Mouse (Mus musculus): ENCODE data around the gene Atxn1. TPM values are rescaled to one million over a fixed set of nuclear protein-coding genes. Genes with fewer than 3 reads are reported as not detected.

The Atxn1 gene
- total RNA-seq, 1 experiment from 2014 or later = 19.8 TPM

DNA sequence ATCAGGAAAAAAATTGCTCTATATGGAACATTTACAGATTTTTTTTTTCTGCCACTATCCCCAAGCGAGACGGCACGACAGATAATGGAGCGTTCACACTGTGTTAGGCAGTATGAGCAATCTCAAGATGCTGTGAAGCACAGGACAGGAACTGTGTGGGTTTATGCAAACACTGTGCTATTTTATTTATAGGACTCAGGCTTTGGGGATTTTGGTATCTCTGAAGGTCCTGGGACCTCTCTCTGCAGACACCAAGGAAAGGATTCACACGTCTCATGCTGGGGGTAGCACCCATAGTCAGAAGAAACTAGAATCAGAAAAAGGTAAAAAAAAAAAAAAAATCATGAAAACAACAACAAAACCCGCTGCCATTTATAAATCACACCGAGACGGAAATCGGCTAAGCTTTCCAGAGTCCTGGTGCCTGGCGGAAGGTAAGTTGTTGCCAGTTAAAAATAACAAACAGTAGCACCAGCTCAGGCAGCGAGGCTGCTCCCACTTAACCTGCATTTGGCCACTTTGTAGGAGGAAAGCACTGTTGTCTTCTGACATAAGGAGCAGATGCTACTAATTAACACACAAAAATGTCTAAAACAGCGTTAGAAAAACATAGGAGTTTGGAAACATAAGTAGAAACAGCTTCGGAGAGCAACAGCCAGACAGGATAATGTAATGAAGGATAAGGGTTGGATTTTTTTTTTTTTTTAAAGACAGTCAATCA lies 102.8 kb downstream of the Atxn1 start:
- no peak for ATAC-seq (replicated peaks in 1 of 2; ENCODE audit: insufficient read depth in 1 of 2, low FRiP score in 2 of 2, low TSS enrichment in 1 of 2, low read depth in 1 of 2, poor library complexity in 2 of 2, severe bottlenecking in 2 of 2)

DNA sequence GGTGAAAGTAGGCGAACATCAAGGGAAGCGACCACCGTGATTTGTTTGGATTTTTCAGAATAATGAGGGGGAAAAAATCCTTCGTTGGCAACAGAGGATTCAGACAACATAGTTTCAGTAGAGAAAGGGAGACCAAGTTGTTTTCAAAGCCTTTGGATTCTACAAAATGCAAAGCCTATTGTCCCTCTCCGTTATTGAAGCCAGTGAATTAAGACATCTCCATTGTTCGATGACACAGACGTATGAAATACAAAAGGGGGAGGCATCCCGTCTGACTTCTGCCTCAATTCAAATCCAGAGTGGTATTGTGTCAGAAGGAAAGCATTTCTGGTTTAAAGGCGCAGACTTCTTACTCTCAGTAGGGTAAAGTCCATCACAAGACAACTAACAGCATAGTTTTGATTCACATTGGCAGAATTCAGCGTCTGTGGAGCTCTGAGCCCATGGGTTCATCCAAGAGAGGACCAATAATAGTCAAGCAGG lies 103.7 kb downstream of the Atxn1 start:
- ATAC-seq (replicated peaks in 1 of 2; ENCODE audit: insufficient read depth in 1 of 2, low FRiP score in 2 of 2, low TSS enrichment in 1 of 2, low read depth in 1 of 2, poor library complexity in 2 of 2, severe bottlenecking in 2 of 2) = no peak

GRCm38 (mm10) chr13:45859081-45859709 lies 105.6 kb downstream of the Atxn1 start:
- no peak for ATAC-seq (replicated peaks in 1 of 2; ENCODE audit: insufficient read depth in 1 of 2, low FRiP score in 2 of 2, low TSS enrichment in 1 of 2, low read depth in 1 of 2, poor library complexity in 2 of 2, severe bottlenecking in 2 of 2)

DNA sequence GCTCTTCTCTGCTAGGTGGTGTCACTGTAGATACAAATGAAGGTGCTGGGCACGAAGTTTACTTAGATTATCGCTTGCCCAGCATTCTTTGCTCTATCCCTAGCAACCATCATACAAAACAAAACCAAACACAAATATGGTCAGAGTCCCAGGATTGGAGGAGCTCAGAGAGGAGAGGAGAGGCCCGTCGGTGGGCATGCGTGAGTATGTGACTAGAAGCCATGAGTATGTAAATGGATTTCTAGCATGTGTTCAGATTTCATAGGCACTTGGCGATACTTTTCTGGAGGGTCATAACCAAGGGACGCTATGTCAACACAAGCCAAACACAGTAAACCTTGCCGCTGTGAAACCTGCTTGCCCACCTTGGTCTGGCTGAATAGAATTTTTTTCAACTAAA lies 107.4 kb downstream of the Atxn1 start:
- ATAC-seq (replicated peaks in 1 of 2; ENCODE audit: insufficient read depth in 1 of 2, low FRiP score in 2 of 2, low TSS enrichment in 1 of 2, low read depth in 1 of 2, poor library complexity in 2 of 2, severe bottlenecking in 2 of 2) = no peak

- no peak for ATAC-seq (replicated peaks in 1 of 2; ENCODE audit: insufficient read depth in 1 of 2, low FRiP score in 2 of 2, low TSS enrichment in 1 of 2, low read depth in 1 of 2, poor library complexity in 2 of 2, severe bottlenecking in 2 of 2)
Measured at GRCm38 (mm10) chr13:45854531-45854930, 110.3 kb downstream of the Atxn1 start.

DNA sequence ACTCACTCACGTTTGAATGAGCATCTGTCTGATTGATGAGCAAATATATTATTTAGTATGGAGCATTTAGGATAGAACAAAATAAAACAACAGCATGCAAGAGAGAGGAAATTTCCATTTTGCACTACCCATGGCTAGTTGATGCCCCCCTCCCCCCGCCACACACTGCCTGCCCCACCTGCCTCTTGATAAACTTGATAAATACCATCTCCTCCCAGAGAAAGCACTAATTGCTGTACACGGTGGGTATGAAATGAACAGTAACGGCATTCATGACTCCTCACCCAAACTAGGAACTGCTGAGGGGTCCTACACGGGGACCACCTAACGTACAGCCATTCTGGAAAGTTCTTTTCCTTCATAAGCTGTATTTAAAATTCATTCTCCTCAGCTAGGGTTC lies 111.1 kb downstream of the Atxn1 start:
- no peak for ATAC-seq (replicated peaks in 1 of 2; ENCODE audit: insufficient read depth in 1 of 2, low FRiP score in 2 of 2, low TSS enrichment in 1 of 2, low read depth in 1 of 2, poor library complexity in 2 of 2, severe bottlenecking in 2 of 2)

GRCm38 (mm10) chr13:45852288-45852687 lies 112.5 kb downstream of the Atxn1 start:
- no peak for ATAC-seq (replicated peaks in 1 of 2; ENCODE audit: insufficient read depth in 1 of 2, low FRiP score in 2 of 2, low TSS enrichment in 1 of 2, low read depth in 1 of 2, poor library complexity in 2 of 2, severe bottlenecking in 2 of 2)

GRCm38 (mm10) chr13:45851746-45852145 lies 113.1 kb downstream of the Atxn1 start:
- no peak for ATAC-seq (replicated peaks in 1 of 2; ENCODE audit: insufficient read depth in 1 of 2, low FRiP score in 2 of 2, low TSS enrichment in 1 of 2, low read depth in 1 of 2, poor library complexity in 2 of 2, severe bottlenecking in 2 of 2)

DNA sequence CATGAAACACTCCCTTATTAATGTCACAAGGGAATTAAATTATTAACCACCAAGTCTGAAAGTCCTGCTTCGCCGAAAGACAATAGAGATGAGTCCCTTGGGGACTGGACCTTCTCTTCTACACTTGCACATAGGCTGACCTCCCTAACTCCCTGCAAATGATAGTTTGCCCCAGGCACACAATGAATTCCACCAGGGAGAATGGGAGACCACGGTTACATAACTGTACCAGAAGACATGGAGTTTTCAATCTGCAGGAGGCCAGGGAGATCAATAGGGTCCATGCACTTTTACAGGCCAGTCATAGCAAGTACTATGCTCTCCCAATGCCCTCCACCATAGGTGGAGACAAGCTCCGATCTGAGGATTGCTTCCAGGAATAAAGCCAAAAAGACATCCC lies 113.7 kb downstream of the Atxn1 start:
- no peak for ATAC-seq (replicated peaks in 1 of 2; ENCODE audit: insufficient read depth in 1 of 2, low FRiP score in 2 of 2, low TSS enrichment in 1 of 2, low read depth in 1 of 2, poor library complexity in 2 of 2, severe bottlenecking in 2 of 2)

- peak in 1 of 2 experiments; percentile 21; a peak in 1 of 4 replicates for ATAC-seq (replicated peaks in 1 of 2; ENCODE audit: insufficient read depth in 1 of 2, low FRiP score in 2 of 2, low TSS enrichment in 1 of 2, low read depth in 1 of 2, poor library complexity in 2 of 2, severe bottlenecking in 2 of 2)
Measured at GRCm38 (mm10) chr13:45850181-45850974, 114.4 kb downstream of the Atxn1 start.

DNA sequence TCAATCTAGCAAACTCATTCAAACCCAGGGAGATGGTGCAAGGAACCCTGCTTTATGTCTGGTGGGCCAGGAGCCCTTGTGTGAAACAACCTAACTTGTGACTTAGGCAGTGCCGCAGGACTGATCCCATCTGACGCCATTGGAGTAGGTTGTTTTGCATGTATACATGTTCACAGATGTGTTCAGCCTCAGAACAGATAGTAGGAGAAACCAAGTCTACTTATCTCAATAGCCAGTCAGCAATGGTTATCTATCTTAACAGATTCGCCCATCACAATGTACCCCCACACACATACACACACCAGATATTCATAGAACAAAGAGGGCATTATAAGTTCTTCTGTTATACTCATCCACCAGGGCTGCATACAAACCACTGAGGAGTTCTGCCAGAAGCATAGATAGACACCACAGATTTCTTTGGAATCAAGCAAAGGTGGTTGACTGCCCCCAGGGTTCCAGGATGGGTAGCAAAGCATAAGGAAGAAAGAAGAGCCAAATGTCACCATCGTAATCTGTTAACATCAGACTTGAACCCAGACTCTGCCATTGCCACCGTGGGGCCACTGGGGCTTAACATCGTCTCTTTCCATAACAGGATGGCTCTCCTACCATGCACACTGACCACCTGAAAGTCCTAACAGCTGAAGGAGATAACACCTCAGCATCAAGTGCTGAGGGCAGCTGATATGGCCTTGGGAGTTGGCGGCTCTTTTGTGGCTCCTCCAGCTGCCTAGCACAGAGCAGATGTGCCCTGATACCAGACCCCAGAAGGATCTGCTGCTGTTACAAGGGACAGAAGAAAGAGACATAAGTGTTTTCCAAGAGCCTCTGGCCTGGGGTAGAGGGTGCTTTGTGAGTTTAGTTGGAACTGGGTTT lies 115.4 kb downstream of the Atxn1 start:
- peak in 1 of 2 experiments; percentile 42; a peak in 1 of 4 replicates for ATAC-seq (replicated peaks in 1 of 2; ENCODE audit: insufficient read depth in 1 of 2, low FRiP score in 2 of 2, low TSS enrichment in 1 of 2, low read depth in 1 of 2, poor library complexity in 2 of 2, severe bottlenecking in 2 of 2)

DNA sequence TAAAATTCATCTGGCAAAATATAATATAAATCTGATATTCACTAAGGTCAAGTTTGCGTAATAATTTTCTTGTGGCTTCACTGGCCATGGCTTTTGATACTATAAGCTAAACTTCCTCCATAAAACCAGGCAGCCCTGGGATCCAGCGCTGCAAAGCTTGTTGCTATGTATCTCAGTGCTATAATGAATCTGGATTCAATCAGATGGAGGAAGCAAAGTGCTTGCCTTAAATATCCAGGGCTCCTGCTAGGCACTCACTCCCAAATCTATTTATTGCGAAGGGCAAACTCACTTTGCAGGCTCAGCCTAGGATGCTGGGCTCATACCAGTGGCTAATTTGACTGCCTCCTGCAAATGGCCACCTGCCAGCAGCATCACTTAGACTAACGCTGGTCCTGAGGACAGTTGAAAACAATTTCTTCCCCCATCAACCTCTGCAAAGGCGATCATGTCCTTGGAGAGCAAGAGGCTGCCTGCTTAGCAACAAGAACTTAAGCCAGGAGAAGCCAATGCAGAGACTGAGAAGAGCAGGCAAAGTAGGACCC lies 122.2 kb downstream of the Atxn1 start:
- ATAC-seq (replicated peaks in 1 of 2; ENCODE audit: insufficient read depth in 1 of 2, low FRiP score in 2 of 2, low TSS enrichment in 1 of 2, low read depth in 1 of 2, poor library complexity in 2 of 2, severe bottlenecking in 2 of 2) = no peak

DNA sequence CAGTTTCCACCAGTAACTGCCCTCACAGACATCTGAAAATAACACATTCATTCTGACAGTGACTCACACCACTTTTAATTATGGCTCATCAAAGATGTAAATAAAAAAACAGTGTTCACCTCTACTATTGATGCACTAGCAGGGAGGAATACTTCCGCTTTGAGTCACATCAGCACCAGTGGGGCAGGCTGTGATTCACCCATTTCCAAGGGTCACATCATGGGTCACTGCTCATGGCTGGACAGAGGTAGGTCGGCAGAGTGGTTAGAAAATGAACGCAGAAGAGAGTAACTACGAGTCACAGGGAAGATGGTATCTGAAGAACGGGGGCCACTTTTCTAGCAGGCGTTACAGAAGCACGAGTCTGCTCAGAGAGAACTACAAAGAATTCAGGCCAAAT lies 124.9 kb downstream of the Atxn1 start:
- no peak for ATAC-seq (replicated peaks in 1 of 2; ENCODE audit: insufficient read depth in 1 of 2, low FRiP score in 2 of 2, low TSS enrichment in 1 of 2, low read depth in 1 of 2, poor library complexity in 2 of 2, severe bottlenecking in 2 of 2)

GRCm38 (mm10) chr13:45837609-45838220 lies 127.1 kb downstream of the Atxn1 start:
- no peak for ATAC-seq (replicated peaks in 1 of 2; ENCODE audit: insufficient read depth in 1 of 2, low FRiP score in 2 of 2, low TSS enrichment in 1 of 2, low read depth in 1 of 2, poor library complexity in 2 of 2, severe bottlenecking in 2 of 2)

GRCm38 (mm10) chr13:45836377-45837054 lies 128.3 kb downstream of the Atxn1 start:
- no peak for ATAC-seq (replicated peaks in 1 of 2; ENCODE audit: insufficient read depth in 1 of 2, low FRiP score in 2 of 2, low TSS enrichment in 1 of 2, low read depth in 1 of 2, poor library complexity in 2 of 2, severe bottlenecking in 2 of 2)

DNA sequence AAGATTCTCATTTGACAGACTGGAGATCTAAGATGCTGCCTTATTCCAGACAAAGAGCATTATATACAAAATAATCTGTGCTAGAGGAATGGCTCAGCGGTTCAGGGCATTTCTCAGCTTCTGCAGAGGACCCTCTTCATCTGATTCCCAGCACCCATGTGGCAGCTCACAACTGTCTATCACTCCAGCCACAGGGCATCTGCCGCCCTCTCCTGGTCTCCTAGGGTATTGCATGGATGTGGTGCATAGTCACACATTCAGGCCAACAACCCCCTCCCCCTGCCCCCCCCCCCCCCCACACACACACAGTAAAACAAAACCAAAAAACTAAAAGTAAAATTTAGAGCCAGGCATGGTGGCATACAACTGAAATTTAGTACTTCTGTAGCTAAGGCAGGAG lies 130.5 kb downstream of the Atxn1 start:
- ATAC-seq (replicated peaks in 1 of 2; ENCODE audit: insufficient read depth in 1 of 2, low FRiP score in 2 of 2, low TSS enrichment in 1 of 2, low read depth in 1 of 2, poor library complexity in 2 of 2, severe bottlenecking in 2 of 2) = no peak

Measured in hematopoietic stem cell, adult 5-6 weeks (primary cell).